Mouse (Mus musculus) midbrain, embryonic 13.5 days (tissue): ENCODE measurements around the gene Gm9936. TPM values are rescaled to one million over a fixed set of nuclear protein-coding genes. Genes with fewer than 3 reads are reported as not detected.

ENCODE experiments used
- ATAC-seq: fragments of 200-750 bp; cut with Nextera tagmentation; 2 replicates; pipeline ENCODE4 v1.8.0; 2017; ENCODE audit warnings: mild to moderate bottlenecking, moderate TSS enrichment, moderate library complexity
- H3K27ac ChIP-seq: fragments of 300-500 bp; sonication (generic); 2 replicates; pipeline ENCODE4 v1.5.1; 2015; ENCODE audit warnings: inconsistent platforms, mild to moderate bottlenecking, moderate library complexity
- H3K27me3 ChIP-seq: fragments of 300-500 bp; sonication (generic); 2 replicates; pipeline ENCODE4 v1.6.1; 2015; ENCODE audit warnings: mild to moderate bottlenecking, inconsistent platforms
- H3K36me3 ChIP-seq: fragments of 300-500 bp; sonication (generic); 2 replicates; pipeline ENCODE4 v1.6.1; 2015; ENCODE audit warnings: mild to moderate bottlenecking, inconsistent platforms
- H3K4me1 ChIP-seq: fragments of 300-500 bp; sonication (generic); replicated peaks from 2 replicates; pipeline ENCODE4 v1.6.1; 2015; ENCODE audit warnings: inconsistent platforms
- H3K4me2 ChIP-seq: fragments of 300-500 bp; sonication (generic); replicated peaks from 2 replicates; pipeline ENCODE4 v1.6.1; 2015; ENCODE audit warnings: moderate library complexity, mild to moderate bottlenecking, inconsistent platforms
- H3K4me3 ChIP-seq: fragments of 300-500 bp; sonication (generic); replicated peaks from 2 replicates; pipeline ENCODE4 v1.5.1; 2015; ENCODE audit warnings: mild to moderate bottlenecking, inconsistent platforms
- H3K9ac ChIP-seq: fragments of 300-500 bp; sonication (generic); replicated peaks from 2 replicates; pipeline ENCODE4 v1.6.1; 2015; ENCODE audit warnings: mild to moderate bottlenecking, inconsistent platforms
- H3K9me3 ChIP-seq: fragments of 300-500 bp; sonication (generic); 2 replicates; pipeline ENCODE4 v1.6.1; 2016; ENCODE audit warnings: mild to moderate bottlenecking, inconsistent platforms
- WGBS: fragments of 180-500 bp; shearing (Covaris S2); methylation state at CpG from one replicate; pipeline ENCODE4 v1.1.7; 2015; 5-methylcytosine and 5-hydroxymethylcytosine counted together
- polyA plus RNA-seq: library from polyadenylated mRNA; unstranded; fragments of >200 nt; fragmentation: Nextera tagmentation; extraction: Ambion mirVana; gene quantifications from 2 replicates; pipeline ENCODE4 v1.2.1, GENCODE M21; 2015

Gene Gm9936
- polyA plus RNA-seq, 1 experiment from 2014 or later = 1.7 TPM

DNA sequence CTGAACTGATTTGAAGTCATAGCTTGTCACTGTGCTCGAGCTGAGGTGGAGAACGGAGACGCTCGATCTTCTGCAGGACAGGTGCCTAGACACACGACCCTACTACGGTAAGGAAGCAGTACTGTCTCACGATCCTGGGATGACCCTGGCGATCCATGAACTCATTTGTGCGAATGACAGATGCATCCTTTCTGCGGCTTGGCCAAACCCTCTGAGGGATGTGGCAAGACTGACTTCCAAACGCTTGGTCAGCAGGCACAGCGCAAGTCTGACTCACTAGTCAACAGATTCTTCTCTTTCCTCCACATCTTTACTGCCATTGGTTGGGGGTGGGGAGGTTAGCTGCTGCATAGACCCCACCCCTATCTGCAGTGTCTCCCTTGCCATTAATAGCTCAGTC is 31.1 kb downstream of the Gm9936 start:
- Histone ChIP-seq H3K9ac (no peak overlapping the region), H3K27me3 (no peaks in the 10 kb centered on the region), H3K4me2 (no peak overlapping the region), H3K36me3 (no peaks in the 10 kb centered on the region), H3K27ac (no peak overlapping the region), H3K9me3 (no peaks in the 10 kb centered on the region; the same call in 1 of the 2 replicates), H3K4me3 (no peak overlapping the region), H3K4me1 (peaks cover 11% of the 10 kb centered on the region)
- no peak for ATAC-seq
- WGBS = 93% methylated on average over 12 of the region's 12 CpGs

DNA sequence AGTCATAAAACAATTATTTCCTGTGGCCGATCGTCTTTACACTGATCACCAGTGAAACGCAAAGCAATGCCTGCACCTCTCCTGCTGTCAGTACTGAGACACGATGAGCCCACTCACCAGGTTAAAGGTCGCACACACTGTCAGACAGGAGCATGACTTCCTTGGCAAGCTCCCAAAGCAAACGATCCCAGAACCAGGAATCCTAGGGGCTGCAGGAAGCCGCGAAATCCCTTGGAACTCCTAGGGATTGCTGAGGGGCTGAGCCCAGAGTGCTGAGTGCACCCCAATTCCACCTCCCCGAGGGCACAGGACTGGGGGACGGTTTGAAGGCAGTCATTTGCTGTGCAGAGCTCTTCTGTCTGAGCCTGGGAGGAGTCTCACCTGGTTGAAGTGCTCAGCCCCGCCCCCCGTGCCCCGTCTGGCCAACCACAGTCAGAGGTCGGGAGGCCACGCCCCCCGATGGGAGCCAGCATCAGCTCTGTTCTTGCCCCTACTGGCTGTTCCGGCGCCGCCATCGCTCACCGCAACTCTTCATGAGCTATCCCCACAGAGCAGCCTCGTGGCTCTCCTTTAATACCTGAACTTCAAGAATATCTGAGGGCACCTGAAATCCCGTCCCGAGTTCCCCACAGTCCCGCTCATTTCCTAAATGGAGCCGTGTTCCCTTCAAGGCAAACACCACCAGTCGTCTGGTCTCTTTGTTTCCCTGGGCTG is 32.3 kb downstream of the Gm9936 start:
- H3K27me3 ChIP-seq = no peaks in the 10 kb centered on the region
- ATAC-seq = peak; percentile 65
- peak overlapping the region; percentile 49 for H3K4me2 ChIP-seq
- peak overlapping the region; percentile 69 for H3K27ac ChIP-seq
- 12% methylated on average over 27 of the region's 27 CpGs for WGBS
- peaks cover 12% of the 10 kb centered on the region for H3K4me1 ChIP-seq
- peak overlapping the region; percentile 27 for H3K4me3 ChIP-seq
- H3K36me3 ChIP-seq = peaks cover 10% of the 10 kb centered on the region; the same call in 1 of the 2 replicates
- H3K9me3 ChIP-seq = no peaks in the 10 kb centered on the region
- peak overlapping the region; percentile 19 for H3K9ac ChIP-seq

DNA sequence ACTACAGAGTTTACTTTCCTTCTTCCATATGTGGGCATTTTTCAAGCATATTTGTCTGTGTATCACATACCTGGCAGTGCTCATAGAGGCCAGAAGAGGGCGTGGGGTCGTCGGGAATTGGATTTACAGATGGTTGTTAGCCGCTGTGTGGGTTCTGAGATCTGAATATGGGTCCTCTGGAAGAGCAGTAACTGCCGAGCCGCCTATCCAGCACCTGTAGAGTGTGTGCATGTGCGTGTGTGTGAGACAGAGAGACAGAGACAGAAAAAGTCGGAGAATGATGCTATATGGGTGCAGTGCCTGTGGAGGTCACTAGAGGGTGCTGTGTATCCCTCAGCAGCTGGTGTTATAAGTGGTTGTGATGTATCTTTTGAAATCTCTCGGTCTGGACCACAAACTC is 34.3 kb downstream of the Gm9936 start:
- Histone ChIP-seq H3K9me3 (no peaks in the 10 kb centered on the region), H3K4me2 (peak overlapping the region; percentile 64; the same call in 1 of the 2 replicates), H3K36me3 (peaks cover 14% of the 10 kb centered on the region; the same call in 1 of the 2 replicates), H3K9ac (no peak overlapping the region), H3K27me3 (no peaks in the 10 kb centered on the region), H3K27ac (no peak overlapping the region), H3K4me3 (no peak overlapping the region; the same call in 1 of the 2 replicates), H3K4me1 (peaks cover 12% of the 10 kb centered on the region)
- ATAC-seq = no peak; the same call in 1 of the 2 replicates
- 18% methylated on average over 9 of the region's 9 CpGs for WGBS

DNA sequence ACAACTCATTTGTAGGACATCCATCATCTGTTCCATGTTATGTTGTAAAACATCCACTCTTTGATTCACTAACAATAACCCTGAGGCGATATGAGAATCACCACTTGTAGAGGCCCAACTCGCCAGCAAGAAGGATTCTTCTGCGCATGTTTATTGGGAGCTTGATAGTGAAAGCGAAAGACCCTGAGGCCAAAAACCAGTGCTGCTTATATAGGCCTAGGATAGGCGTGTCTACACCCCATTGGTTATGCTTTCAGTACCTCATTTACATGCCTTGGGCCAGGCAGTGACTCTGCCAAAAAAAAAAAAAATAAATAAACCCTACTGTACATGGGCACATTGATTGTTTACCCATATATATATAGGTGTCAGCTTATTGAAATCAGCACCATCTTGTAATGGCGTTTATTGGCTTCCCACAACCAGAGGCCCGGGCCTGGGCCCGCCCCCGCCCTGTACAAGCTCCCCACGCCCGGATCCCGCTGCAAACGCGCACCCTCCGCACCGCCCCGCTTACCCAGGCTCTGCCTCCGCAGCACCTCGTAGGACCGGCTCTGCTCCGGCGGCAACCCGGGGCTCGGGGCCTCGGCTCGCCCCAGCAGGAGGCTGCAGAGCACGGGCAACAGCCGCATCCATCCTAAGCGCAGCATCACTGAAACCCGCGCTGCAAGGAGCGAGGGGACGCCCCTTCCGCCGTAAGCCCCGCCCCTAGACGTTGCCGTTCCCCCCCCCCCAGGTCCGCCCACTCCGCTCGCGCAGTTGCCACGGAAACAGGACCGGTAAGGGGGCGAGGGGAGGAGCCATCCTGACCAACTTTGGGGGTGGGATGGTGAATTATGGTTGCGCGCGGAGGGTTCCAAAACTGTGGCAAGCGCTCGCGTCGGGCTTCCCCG is 35.4 kb downstream of the Gm9936 start, which contains the start of gene 1500011B03Rik:
Gene 1500011B03Rik, minus strand, starts transcription at position 673 of the 893 bp plus-strand sequence.
- Histone ChIP-seq H3K27me3 (no peaks in the 10 kb centered on the region), H3K9me3 (no peaks in the 10 kb centered on the region), H3K36me3 (peaks cover 14% of the 10 kb centered on the region; the same call in 1 of the 2 replicates), H3K4me1 (peaks cover 12% of the 10 kb centered on the region), H3K9ac (peak within 1 kb of the TSS; percentile 88), H3K4me3 (peak within 1 kb of the TSS; percentile 74), H3K4me2 (peak within 1 kb of the TSS; percentile 64), H3K27ac (peak within 1 kb of the TSS; percentile 86)
- WGBS = 7% methylated on average over 53 of the region's 53 CpGs
- peak; percentile 91 for ATAC-seq

DNA sequence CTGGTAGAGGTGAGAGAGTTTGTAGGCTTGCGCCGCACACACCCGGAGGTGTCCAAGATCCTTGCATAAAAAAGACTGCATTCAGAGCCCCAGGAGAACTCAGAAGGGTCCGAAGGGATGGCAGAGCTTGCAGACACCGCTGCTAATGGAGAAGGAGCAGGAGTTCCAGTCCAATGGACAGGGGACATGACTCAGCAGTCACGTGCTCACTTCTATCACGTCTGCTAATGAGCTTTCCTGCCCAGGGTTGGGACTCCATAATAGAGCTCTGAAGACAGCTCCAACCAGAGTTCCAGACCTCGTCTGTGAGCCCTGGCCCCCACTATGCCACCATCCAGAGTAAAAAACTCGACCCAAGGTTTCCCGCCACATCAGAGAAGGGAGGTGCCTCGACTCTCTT is 40.4 kb downstream of the Gm9936 start:
- WGBS = 76% methylated on average over 11 of the region's 11 CpGs
- peaks cover 14% of the 10 kb centered on the region; the same call in 1 of the 2 replicates for H3K36me3 ChIP-seq
- ATAC-seq = no peak

DNA sequence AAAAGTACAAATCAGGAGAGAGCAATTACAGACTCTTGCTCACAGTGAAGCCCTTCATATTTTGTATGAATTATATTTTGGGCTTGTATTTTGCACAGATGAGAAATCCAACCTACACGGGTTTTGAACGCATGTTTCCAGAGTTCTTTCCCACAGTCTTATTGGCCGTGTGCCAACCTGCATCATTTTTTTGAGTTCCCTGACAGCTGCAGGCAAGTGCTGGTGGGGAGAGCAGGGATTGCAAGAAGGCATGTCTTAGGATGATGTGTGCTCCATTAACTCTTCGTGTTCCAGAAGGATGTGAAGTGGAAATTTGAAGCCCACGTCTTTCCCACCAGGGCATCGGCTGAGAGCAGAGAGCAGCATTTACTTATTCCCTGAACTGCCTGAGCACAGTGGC is 41.9 kb downstream of the Gm9936 start:
- Histone ChIP-seq H3K4me3 (no peak overlapping the region), H3K9ac (no peak overlapping the region), H3K9me3 (no peaks in the 10 kb centered on the region), H3K4me2 (no peak overlapping the region), H3K36me3 (peaks cover 8% of the 10 kb centered on the region; the same call in 1 of the 2 replicates), H3K27me3 (no peaks in the 10 kb centered on the region), H3K27ac (no peak overlapping the region), H3K4me1 (peaks cover 14% of the 10 kb centered on the region)
- ATAC-seq = no peak
- 73% methylated on average over 6 of the region's 6 CpGs for WGBS

More for the DNA sequence above, 40.4 kb downstream of the Gm9936 start:
- Histone ChIP-seq H3K4me2 (no peak overlapping the region), H3K9ac (no peak overlapping the region), H3K27me3 (no peaks in the 10 kb centered on the region), H3K27ac (no peak overlapping the region), H3K4me3 (no peak overlapping the region), H3K4me1 (peaks cover 7% of the 10 kb centered on the region), H3K9me3 (no peaks in the 10 kb centered on the region)

DNA sequence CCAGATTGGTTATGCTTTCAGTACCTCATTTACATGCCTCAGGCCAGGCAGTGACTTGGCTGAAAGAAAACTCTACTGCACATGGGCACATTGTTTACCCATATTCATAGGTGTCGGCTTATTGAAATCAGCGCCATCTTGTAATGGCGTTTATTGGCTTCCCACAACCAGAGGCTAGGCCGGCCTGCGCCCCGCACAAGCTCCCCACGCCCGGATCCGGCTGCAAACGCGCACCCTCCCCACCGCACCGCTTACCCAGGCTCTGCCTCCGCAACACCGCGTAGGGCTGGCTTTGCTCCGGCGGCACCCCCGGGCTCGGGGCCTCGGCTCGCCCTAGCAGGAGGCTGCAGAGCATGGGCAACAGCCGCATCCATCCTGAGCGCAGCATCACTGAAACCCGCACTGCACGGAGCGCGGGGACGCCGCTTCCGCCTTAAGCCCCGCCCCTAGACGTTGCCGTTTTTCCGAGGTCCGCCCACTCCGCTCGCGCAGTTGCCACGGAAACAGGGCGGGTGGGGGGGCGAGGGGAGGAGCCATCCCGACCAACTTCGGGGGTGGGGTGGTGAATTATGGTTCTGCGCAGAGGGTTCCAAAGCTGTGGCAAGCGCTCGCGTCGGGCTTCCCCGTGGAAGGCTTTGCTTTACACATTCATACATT is 44.8 kb downstream of the Gm9936 start:
- peak; percentile 98 for ATAC-seq

DNA sequence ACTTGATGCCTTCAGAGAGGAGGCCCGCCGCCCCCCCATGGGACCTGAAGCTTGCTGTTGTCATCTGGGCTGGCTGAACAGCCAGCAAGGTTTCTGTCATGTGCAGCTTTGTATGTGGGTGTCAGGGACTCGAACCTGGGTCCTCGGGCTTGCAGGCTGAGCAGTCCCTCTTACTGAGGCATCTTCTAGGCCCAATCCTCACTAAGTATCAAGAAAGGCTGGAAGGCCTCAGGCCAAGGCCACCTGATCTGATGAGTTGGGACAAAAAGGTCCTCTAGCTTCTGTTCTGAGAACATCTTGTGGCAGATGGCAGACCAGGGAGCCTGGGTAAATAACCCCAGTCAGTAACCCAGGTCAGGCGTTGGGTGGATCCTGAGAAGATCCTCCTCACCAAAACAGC is 48.7 kb downstream of the Gm9936 start:
- no peak for ATAC-seq
- Histone ChIP-seq H3K4me1 (peaks cover 40% of the 10 kb centered on the region), H3K9ac (no peak overlapping the region), H3K9me3 (no peaks in the 10 kb centered on the region), H3K36me3 (peaks cover 52% of the 10 kb centered on the region), H3K27me3 (no peaks in the 10 kb centered on the region), H3K4me3 (no peak overlapping the region), H3K4me2 (no peak overlapping the region), H3K27ac (no peak overlapping the region)
- 93% methylated on average over 5 of the region's 5 CpGs for WGBS

More for the DNA sequence above, 44.8 kb downstream of the Gm9936 start:
- H3K4me1 ChIP-seq = peaks cover 29% of the 10 kb centered on the region
- H3K9me3 ChIP-seq = no peaks in the 10 kb centered on the region
- peak overlapping the region; percentile 83 for H3K4me3 ChIP-seq
- under 1% methylated on average over 50 of the region's 50 CpGs for WGBS
- no peaks in the 10 kb centered on the region for H3K27me3 ChIP-seq
- peak overlapping the region; percentile 90 for H3K9ac ChIP-seq
- peak overlapping the region; percentile 96 for H3K27ac ChIP-seq
- H3K4me2 ChIP-seq = peak overlapping the region; percentile 70
- H3K36me3 ChIP-seq = peaks cover 16% of the 10 kb centered on the region

DNA sequence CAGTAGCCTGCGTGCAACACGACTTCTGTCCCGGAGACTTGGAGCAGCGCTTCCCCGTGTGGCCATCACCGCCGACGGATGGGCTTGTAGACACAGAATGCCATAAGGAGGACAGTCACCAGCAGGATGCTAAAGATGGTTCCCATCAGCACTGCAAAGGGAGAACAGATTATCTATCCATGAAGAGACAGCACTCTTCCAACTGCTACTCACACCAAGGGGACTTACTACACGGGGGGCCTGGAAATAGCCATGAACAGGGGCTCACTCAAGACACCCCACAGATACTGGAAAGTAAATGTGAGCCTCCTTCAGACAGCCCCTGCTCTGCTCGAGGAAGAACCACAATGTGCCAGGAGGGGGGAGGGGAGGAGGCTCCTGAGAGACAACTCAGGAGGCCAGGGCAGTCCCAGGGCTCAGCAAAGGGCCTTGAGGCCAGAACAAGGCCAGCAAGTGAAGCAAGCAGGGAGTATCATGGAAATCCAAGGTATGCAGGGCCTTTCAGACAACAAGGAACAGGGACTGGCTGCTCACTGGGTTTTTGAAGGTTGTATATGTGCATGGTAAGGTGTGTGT is 49.2 kb downstream of the Gm9936 start:
- Histone ChIP-seq H3K4me1 (peaks cover 44% of the 10 kb centered on the region), H3K4me3 (no peak overlapping the region), H3K27me3 (no peaks in the 10 kb centered on the region), H3K36me3 (peaks cover 58% of the 10 kb centered on the region), H3K4me2 (no peak overlapping the region), H3K27ac (no peak overlapping the region; the same call in 1 of the 2 replicates), H3K9me3 (no peaks in the 10 kb centered on the region), H3K9ac (no peak overlapping the region)
- no peak for ATAC-seq
- WGBS = 82% methylated on average over 10 of the region's 10 CpGs

DNA sequence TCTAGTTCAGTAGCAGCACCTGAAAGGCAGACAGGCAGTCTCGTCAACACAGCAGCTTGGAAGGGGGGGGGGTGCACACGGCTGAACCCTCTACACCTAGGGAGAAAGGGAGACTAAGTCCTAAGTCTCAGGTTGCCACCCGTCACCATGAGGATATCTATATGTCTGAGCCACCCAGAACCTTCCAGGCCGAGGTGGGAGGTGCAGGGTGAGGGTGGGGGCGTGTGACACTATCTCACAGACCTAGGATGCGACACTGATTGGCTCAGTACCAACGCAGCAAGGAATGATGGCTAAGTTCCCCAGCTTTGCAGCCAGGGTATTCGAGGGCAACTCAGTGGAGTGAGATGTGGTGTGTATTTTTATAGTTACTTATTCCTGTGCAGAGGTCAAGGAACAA is 50.1 kb downstream of the Gm9936 start:
- Histone ChIP-seq H3K4me1 (peaks cover 44% of the 10 kb centered on the region), H3K9ac (no peak overlapping the region), H3K27ac (no peak overlapping the region), H3K27me3 (no peaks in the 10 kb centered on the region), H3K4me3 (no peak overlapping the region), H3K9me3 (no peaks in the 10 kb centered on the region), H3K4me2 (no peak overlapping the region), H3K36me3 (peaks cover 67% of the 10 kb centered on the region)
- no peak for ATAC-seq
- WGBS = 85% methylated on average over 8 of the region's 8 CpGs

DNA sequence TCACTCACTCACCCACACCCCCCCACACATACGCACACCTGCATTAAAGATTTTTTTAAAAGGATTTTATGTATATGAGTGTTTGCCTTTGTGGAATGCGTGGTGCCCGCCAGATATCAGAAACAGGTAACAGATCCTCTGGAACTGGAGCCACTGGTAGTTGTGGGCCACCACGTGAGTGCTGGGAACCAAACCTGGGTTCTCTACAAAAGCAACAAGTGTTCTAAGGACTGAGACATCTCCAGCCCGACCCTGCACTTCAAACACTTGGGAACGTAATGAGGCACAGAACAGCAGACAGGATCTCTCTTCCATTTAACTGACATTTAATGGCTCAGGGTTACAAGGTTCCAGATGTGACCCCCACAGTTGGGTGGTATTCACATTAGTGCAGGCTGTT is 50.6 kb downstream of the Gm9936 start:
- WGBS = 77% methylated on average over 6 of the region's 6 CpGs
- Histone ChIP-seq H3K27me3 (no peaks in the 10 kb centered on the region), H3K4me3 (no peak overlapping the region), H3K27ac (0 out of 2 replicates have a peak overlapping the region, but pooled peaks have one; percentile 54), H3K9ac (no peak overlapping the region), H3K36me3 (peaks cover 71% of the 10 kb centered on the region), H3K9me3 (no peaks in the 10 kb centered on the region), H3K4me2 (no peak overlapping the region), H3K4me1 (peaks cover 43% of the 10 kb centered on the region)
- ATAC-seq = no peak
